Mouse (Mus musculus): Measurements from ENCODE around the gene Wdr76. TPM values are rescaled to one million over a fixed set of nuclear protein-coding genes. Genes with fewer than 3 reads are reported as not detected.
"Not testable (repeated sequence)": the region's sequence is repeated elsewhere in the genome, so short reads cannot be mapped to it uniquely, and the experiment has no call there.

Gene Wdr76
- total and polyA plus RNA-seq, 3 experiments, result 2.7 to 58.6 (median 56.5) TPM

GRCm38 (mm10) chr2:121522006-121522405 lies 15.5 kb downstream of the Wdr76 start:
- 0 out of 2 replicates have a peak, but pooled peaks have one; percentile 15 for ATAC-seq (ENCODE audit: extremely low read depth, insufficient number of reproducible peaks, low FRiP score, poor library complexity, severe bottlenecking)
- Histone ChIP-seq H3K4me3 (ENCODE audit: low read depth, low read length) (no peak overlapping the region), H3K36me3 (replicated peaks) (peaks cover 62% of the 10 kb centered on the region), H3K9me3 (replicated peaks) (no peaks in the 10 kb centered on the region), H3K27me3 (ENCODE audit: insufficient read depth, low read length) (no peaks in the 10 kb centered on the region), H3K4me1 (ENCODE audit: insufficient read depth, low read depth, low read length) (peaks cover 13% of the 10 kb centered on the region)
- peak; percentile 12 for DNase-seq (ENCODE audit: low spot score)
- TF ChIP-seq CTCF (IDR thresholded peaks at IDR 0.05; ENCODE audit: low read depth, low read length) (no peak), TAL1 (conservative IDR thresholded peaks at IDR 0.05; ENCODE audit: low read depth, low read length) (no peak), POLR2AphosphoS5 (IDR thresholded peaks at IDR 0.05; ENCODE audit: insufficient replicate concordance, low read depth, low read length) (no peak), GATA2 (IDR thresholded peaks at IDR 0.05; ENCODE audit: borderline replicate concordance, low read depth, low read length) (no peak), GATA1 (IDR thresholded peaks at IDR 0.05; ENCODE audit: borderline replicate concordance, low read length) (no peak)

GRCm38 (mm10) chr2:121522830-121523229 lies 16.3 kb downstream of the Wdr76 start:
- Histone ChIP-seq H3K4me1 (ENCODE audit: insufficient read depth, low read depth, low read length) (peaks cover 13% of the 10 kb centered on the region), H3K36me3 (replicated peaks) (peaks cover 61% of the 10 kb centered on the region)
- H3K9me3 ChIP-seq (replicated peaks); DNase-seq (ENCODE audit: low spot score); ATAC-seq (ENCODE audit: extremely low read depth, insufficient number of reproducible peaks, low FRiP score, poor library complexity, severe bottlenecking); H3K27me3 ChIP-seq (ENCODE audit: insufficient read depth, low read length); H3K4me3 ChIP-seq (ENCODE audit: low read depth, low read length): not testable (repeated sequence)

- TF ChIP-seq TAL1 (conservative IDR thresholded peaks at IDR 0.05; ENCODE audit: low read depth, low read length) (no peak), GATA1 (IDR thresholded peaks at IDR 0.05; ENCODE audit: borderline replicate concordance, low read length) (no peak), POLR2AphosphoS5 (IDR thresholded peaks at IDR 0.05; ENCODE audit: insufficient replicate concordance, low read depth, low read length) (no peak), CTCF (IDR thresholded peaks at IDR 0.05; ENCODE audit: low read depth, low read length) (no peak), GATA2 (IDR thresholded peaks at IDR 0.05; ENCODE audit: borderline replicate concordance, low read depth, low read length) (no peak)
- ATAC-seq (ENCODE audit: extremely low read depth, insufficient number of reproducible peaks, low FRiP score, poor library complexity, severe bottlenecking), result no peak
- no peaks in the 10 kb centered on the region for H3K27me3 ChIP-seq (ENCODE audit: insufficient read depth, low read length)
- H3K4me1 ChIP-seq (ENCODE audit: insufficient read depth, low read depth, low read length), result peaks cover 13% of the 10 kb centered on the region
- no peak overlapping the region for H3K4me3 ChIP-seq (ENCODE audit: low read depth, low read length)
- H3K9me3 ChIP-seq (replicated peaks), result no peaks in the 10 kb centered on the region
- no peak for DNase-seq (ENCODE audit: low spot score)
- H3K36me3 ChIP-seq (replicated peaks), result peaks cover 52% of the 10 kb centered on the region
Observed at GRCm38 (mm10) chr2:121525056-121525455, 18.5 kb downstream of the Wdr76 start.

- Histone ChIP-seq H3K36me3 (replicated peaks) (peaks cover 92% of the 10 kb centered on the region), H3K4me1 (ENCODE audit: insufficient read depth, low read depth, low read length) (peaks cover 7% of the 10 kb centered on the region), H3K9me3 (replicated peaks) (no peaks in the 10 kb centered on the region), H3K27me3 (ENCODE audit: insufficient read depth, low read length) (no peaks in the 10 kb centered on the region), H3K4me3 (ENCODE audit: low read depth, low read length) (no peak overlapping the region)
- DNase-seq (ENCODE audit: low spot score), result no peak
- ATAC-seq (ENCODE audit: extremely low read depth, insufficient number of reproducible peaks, low FRiP score, poor library complexity, severe bottlenecking), result no peak
- no peak for TF ChIP-seq POLR2AphosphoS5 (IDR thresholded peaks at IDR 0.05; ENCODE audit: insufficient replicate concordance, low read depth, low read length)
- TF ChIP-seq GATA2 (IDR thresholded peaks at IDR 0.05; ENCODE audit: borderline replicate concordance, low read depth, low read length), result no peak
- TF ChIP-seq CTCF (IDR thresholded peaks at IDR 0.05; ENCODE audit: low read depth, low read length), result no peak
Observed at GRCm38 (mm10) chr2:121544829-121545228, 38.3 kb downstream of the Wdr76 start.

- peaks cover 69% of the 10 kb centered on the region for H3K36me3 ChIP-seq (replicated peaks)
- H3K4me3 ChIP-seq (ENCODE audit: low read depth, low read length), result no peak overlapping the region
- no peak for DNase-seq (ENCODE audit: low spot score)
Observed at GRCm38 (mm10) chr2:121549630-121550029, 43.1 kb downstream of the Wdr76 start.

GRCm38 (mm10) chr2:121551271-121551670 lies 44.7 kb downstream of the Wdr76 start:
- TF ChIP-seq GATA2 (IDR thresholded peaks at IDR 0.05; ENCODE audit: borderline replicate concordance, low read depth, low read length) (no peak), TAL1 (conservative IDR thresholded peaks at IDR 0.05; ENCODE audit: low read depth, low read length) (no peak), GATA1 (IDR thresholded peaks at IDR 0.05; ENCODE audit: borderline replicate concordance, low read length) (no peak), POLR2AphosphoS5 (IDR thresholded peaks at IDR 0.05; ENCODE audit: insufficient replicate concordance, low read depth, low read length) (no peak), CTCF (IDR thresholded peaks at IDR 0.05; ENCODE audit: low read depth, low read length) (no peak)
- Histone ChIP-seq H3K9me3 (replicated peaks) (no peaks in the 10 kb centered on the region), H3K4me3 (ENCODE audit: low read depth, low read length) (no peak overlapping the region), H3K4me1 (ENCODE audit: insufficient read depth, low read depth, low read length) (peaks cover 22% of the 10 kb centered on the region), H3K27me3 (ENCODE audit: insufficient read depth, low read length) (no peaks in the 10 kb centered on the region), H3K36me3 (replicated peaks) (peaks cover 55% of the 10 kb centered on the region)
- no peak for DNase-seq (ENCODE audit: low spot score)
- ATAC-seq (ENCODE audit: extremely low read depth, insufficient number of reproducible peaks, low FRiP score, poor library complexity, severe bottlenecking), result no peak

More at GRCm38 (mm10) chr2:121549630-121550029, 43.1 kb downstream of the Wdr76 start:
- no peak for TF ChIP-seq GATA2 (IDR thresholded peaks at IDR 0.05; ENCODE audit: borderline replicate concordance, low read depth, low read length)
- TF ChIP-seq TAL1 (conservative IDR thresholded peaks at IDR 0.05; ENCODE audit: low read depth, low read length), result no peak
- no peak for TF ChIP-seq POLR2AphosphoS5 (IDR thresholded peaks at IDR 0.05; ENCODE audit: insufficient replicate concordance, low read depth, low read length)
- TF ChIP-seq GATA1 (IDR thresholded peaks at IDR 0.05; ENCODE audit: borderline replicate concordance, low read length), result no peak
- no peak for TF ChIP-seq CTCF (IDR thresholded peaks at IDR 0.05; ENCODE audit: low read depth, low read length)
- peaks cover 16% of the 10 kb centered on the region for H3K4me1 ChIP-seq (ENCODE audit: insufficient read depth, low read depth, low read length)
- H3K9me3 ChIP-seq (replicated peaks), result no peaks in the 10 kb centered on the region
- no peaks in the 10 kb centered on the region for H3K27me3 ChIP-seq (ENCODE audit: insufficient read depth, low read length)
- no peak for ATAC-seq (ENCODE audit: extremely low read depth, insufficient number of reproducible peaks, low FRiP score, poor library complexity, severe bottlenecking)

GRCm38 (mm10) chr2:121563117-121563516 lies 56.6 kb downstream of the Wdr76 start:
- no peak for DNase-seq (ENCODE audit: low spot score)
- peak; percentile 15; the same call in 1 of the 2 replicates for ATAC-seq (ENCODE audit: extremely low read depth, insufficient number of reproducible peaks, low FRiP score, poor library complexity, severe bottlenecking)
- Histone ChIP-seq H3K4me1 (ENCODE audit: insufficient read depth, low read depth, low read length) (peaks cover 13% of the 10 kb centered on the region), H3K9me3 (replicated peaks) (no peaks in the 10 kb centered on the region), H3K4me3 (ENCODE audit: low read depth, low read length) (no peak overlapping the region), H3K36me3 (replicated peaks) (no peaks in the 10 kb centered on the region), H3K27me3 (ENCODE audit: insufficient read depth, low read length) (no peaks in the 10 kb centered on the region)
- no peak for TF ChIP-seq GATA2 (IDR thresholded peaks at IDR 0.05; ENCODE audit: borderline replicate concordance, low read depth, low read length)

All from G1E (cell line).